Mouse (Mus musculus) lung, adult 2 months (tissue): ENCODE data around the gene Igsf21. TPM values are rescaled to one million over a fixed set of nuclear protein-coding genes. Genes with fewer than 3 reads are reported as not detected.

Experiments
- DNase-seq: peaks from one replicate; pipeline ENCODE4 v3.0.0; 2022
- H3K4me1 ChIP-seq: fragments of 200-500 bp; 2 replicates; pipeline ENCODE4 v1.6.1; 2011; ENCODE audit warnings: low read length; ENCODE audit not compliant: control insufficient read depth, insufficient read depth
- H3K4me3 ChIP-seq: fragments of 200-500 bp; replicated peaks from 2 replicates; pipeline ENCODE3; 2011; ENCODE audit warnings: low read depth, mild to moderate bottlenecking, control low read depth, low read length; ENCODE audit errors: extremely low read depth
- CTCF ChIP-seq: fragments of 200-500 bp; IDR thresholded peaks from 2 replicates; pipeline ENCODE4 v1.5.1; 2011; ENCODE audit warnings: mild to moderate bottlenecking, low read length, control low read depth; ENCODE audit not compliant: insufficient read depth
- POLR2A ChIP-seq: fragments of 200-500 bp; IDR thresholded peaks from 2 replicates; pipeline ENCODE4 v1.6.1; 2011; ENCODE audit warnings: low read depth, mild to moderate bottlenecking, control low read depth, low read length, borderline replicate concordance; ENCODE audit errors: extremely low read depth
- WGBS: fragments of 180-500 bp; shearing (Covaris S2); methylation state at CpG from one replicate; pipeline ENCODE4 v1.1.7; 2018; 5-methylcytosine and 5-hydroxymethylcytosine counted together
- polyA plus RNA-seq: library from polyadenylated mRNA; depleted of rRNA; stranded (reverse); fragments of >200 nt; gene quantifications from 2 replicates; pipeline ENCODE4 v1.2.3, GENCODE M21; 2012

Igsf21 gene
- polyA plus RNA-seq, 1 experiment, result 0.26 TPM

- 7% methylated on average over 32 of the region's 32 CpGs for WGBS
- no peak for DNase-seq
- Histone ChIP-seq H3K4me1 (no peaks in the 10 kb centered on the region), H3K4me3 (no peak overlapping the region)
- no peak for TF ChIP-seq POLR2A
- TF ChIP-seq CTCF, result no peak
Measured at GRCm38 (mm10) chr4:140108871-140109625, 137.5 kb downstream of the Igsf21 start.

- no peak for TF ChIP-seq CTCF
- TF ChIP-seq POLR2A, result no peak
- Histone ChIP-seq H3K4me1 (no peaks in the 10 kb centered on the region), H3K4me3 (no peak overlapping the region)
- DNase-seq, result no peak
- 79% methylated on average over 12 of the region's 12 CpGs for WGBS
Measured at GRCm38 (mm10) chr4:140107161-140107560, 139.4 kb downstream of the Igsf21 start.

DNA sequence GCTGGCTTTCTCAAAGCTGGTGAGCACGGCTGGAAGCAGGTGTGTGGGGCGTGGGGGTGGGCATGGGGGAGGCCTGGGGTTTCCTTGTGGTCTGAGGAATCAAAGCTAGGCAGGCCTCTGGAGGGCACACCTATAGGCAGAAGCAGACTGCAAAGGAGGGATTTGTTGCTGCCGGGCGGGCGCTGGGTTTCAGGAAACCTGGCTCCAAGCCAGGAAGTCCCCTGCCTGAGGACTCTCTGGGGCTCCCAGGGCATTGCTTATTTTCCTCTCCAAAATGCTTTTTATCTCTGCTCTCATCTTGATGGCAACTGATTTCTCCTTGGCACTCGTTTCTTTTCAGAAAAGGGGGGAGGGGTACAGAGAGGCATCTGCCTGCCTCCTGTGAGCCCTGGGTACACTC lies 141.8 kb downstream of the Igsf21 start:
- WGBS, result 9% methylated on average over 6 of the region's 6 CpGs
- H3K4me3 ChIP-seq, result no peak overlapping the region
- DNase-seq, result no peak
- no peaks in the 10 kb centered on the region for H3K4me1 ChIP-seq
- TF ChIP-seq POLR2A (no peak), CTCF (no peak)

GRCm38 (mm10) chr4:140103341-140104027 lies 143.1 kb downstream of the Igsf21 start:
- WGBS, result 4% methylated on average over 28 of the region's 28 CpGs
- H3K4me1 ChIP-seq, result no peaks in the 10 kb centered on the region
- no peak overlapping the region for H3K4me3 ChIP-seq
- TF ChIP-seq POLR2A (no peak), CTCF (no peak)
- DNase-seq, result no peak

DNA sequence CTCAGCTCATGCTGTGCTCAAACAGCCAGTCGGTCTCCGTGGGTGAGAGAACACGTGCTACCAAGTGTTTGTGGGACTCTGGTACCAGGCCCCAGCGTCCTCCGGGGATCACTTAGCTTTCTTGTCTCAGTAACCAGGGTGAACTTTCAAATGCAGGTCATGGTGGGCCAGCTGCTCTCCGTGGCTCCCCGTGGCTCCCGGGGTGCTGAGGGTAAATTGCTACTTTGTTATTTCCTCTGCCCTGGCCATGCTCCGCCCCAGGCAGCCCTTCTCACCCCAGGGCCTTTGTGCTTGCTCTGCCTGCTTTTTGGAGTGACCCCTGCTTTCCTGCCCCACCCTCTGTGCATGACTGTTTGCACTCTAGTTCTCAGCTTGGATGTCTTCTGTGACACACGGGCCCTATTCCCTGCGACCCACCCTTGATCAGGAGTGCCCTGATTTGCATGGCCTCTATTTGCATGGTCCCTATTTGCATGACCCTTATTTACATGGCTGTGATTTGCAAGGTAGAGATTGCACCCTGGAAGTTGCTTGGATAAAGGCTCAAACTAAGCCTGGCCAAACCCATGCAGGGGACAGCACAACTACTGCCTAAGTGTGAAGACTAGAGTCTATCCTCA lies 143.9 kb downstream of the Igsf21 start:
- 18% methylated on average over 11 of the region's 11 CpGs for WGBS
- TF ChIP-seq POLR2A, result no peak
- no peak for TF ChIP-seq CTCF
- H3K4me1 ChIP-seq, result no peaks in the 10 kb centered on the region

GRCm38 (mm10) chr4:140101106-140101505 lies 145.5 kb downstream of the Igsf21 start:
- TF ChIP-seq CTCF, result peak; percentile 68
- TF ChIP-seq POLR2A, result no peak
- no peak overlapping the region for H3K4me3 ChIP-seq
- peak; percentile 12 for DNase-seq
- H3K4me1 ChIP-seq, result no peaks in the 10 kb centered on the region
- 65% methylated on average over 5 of the region's 5 CpGs for WGBS

More for the DNA sequence above, 143.9 kb downstream of the Igsf21 start:
- H3K4me3 ChIP-seq, result no peak overlapping the region
- no peak for DNase-seq

DNA sequence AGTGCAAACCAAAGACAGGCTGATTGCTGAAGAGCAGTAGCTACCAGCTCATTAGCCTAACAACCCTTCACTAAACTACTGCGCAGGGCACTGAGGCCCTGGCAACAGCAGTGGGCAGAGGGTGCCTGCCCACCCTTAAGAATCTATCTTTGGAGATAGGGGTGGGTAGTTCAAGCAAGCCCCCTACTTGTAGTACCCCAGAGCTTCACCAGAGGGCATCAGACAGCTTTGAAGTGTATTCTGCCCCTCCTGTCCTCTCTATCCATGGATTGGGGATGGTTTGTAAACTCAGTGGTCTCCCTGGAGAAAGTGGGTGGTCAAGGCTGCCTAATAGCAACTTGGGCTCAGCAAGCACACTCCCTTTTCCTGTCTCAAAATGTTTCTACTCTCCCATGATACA lies 146.4 kb downstream of the Igsf21 start:
- H3K4me1 ChIP-seq, result no peaks in the 10 kb centered on the region
- TF ChIP-seq CTCF (no peak), POLR2A (no peak)
- no peak overlapping the region for H3K4me3 ChIP-seq
- WGBS, result 74% methylated on average over 1 of the region's 1 CpGs
- no peak for DNase-seq

GRCm38 (mm10) chr4:140096283-140096682 lies 150.3 kb downstream of the Igsf21 start:
- Histone ChIP-seq H3K4me3 (no peak overlapping the region), H3K4me1 (no peaks in the 10 kb centered on the region)
- no peak for DNase-seq
- WGBS, result 61% methylated on average over 2 of the region's 2 CpGs
- TF ChIP-seq POLR2A (no peak), CTCF (no peak)

DNA sequence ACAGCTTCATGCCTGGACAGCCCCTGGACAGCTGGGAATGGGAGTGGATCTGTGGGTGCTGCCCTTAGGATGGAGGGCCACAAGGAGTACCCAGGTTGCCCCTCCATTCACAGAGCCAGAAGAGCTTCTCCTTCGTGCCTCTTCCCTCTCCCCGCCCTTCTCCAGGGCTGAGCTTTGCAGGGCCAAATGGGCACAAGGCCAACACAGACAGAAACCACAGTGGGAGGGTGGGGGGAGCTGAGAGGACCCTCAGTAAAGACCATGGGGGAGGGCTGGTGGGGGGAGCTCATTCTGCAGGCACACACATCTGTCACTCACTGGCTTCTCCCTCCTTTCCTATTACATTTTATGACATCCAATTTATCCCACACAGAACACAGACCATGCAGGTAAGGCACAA lies 151.7 kb downstream of the Igsf21 start:
- no peak for TF ChIP-seq POLR2A
- TF ChIP-seq CTCF, result no peak
- 48% methylated on average over 2 of the region's 2 CpGs for WGBS

DNA sequence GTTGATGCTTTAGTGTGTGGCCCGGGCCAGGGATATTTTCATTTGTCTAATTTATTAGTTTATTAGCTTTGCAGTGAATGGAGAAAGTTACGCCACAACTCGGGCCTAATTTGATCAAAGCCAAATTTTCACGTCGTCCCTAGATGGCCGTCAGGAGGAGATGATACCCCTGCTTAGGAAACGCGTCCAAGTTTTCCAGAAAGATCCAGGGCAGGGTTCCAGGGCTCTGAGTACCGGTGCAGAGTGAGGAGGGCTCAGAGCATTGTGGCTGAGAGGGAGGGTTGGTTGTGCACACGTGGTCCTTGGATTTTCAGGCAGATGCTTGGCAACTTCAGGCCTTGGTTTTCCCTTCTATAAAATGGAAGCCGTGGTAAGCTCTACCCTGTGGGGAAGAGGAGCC lies 154.2 kb downstream of the Igsf21 start:
- no peak overlapping the region for H3K4me3 ChIP-seq
- DNase-seq, result no peak
- no peaks in the 10 kb centered on the region for H3K4me1 ChIP-seq
- 61% methylated on average over 11 of the region's 11 CpGs for WGBS
- TF ChIP-seq CTCF, result no peak

More for the DNA sequence above, 151.7 kb downstream of the Igsf21 start:
- H3K4me3 ChIP-seq, result no peak overlapping the region
- DNase-seq, result no peak
- no peaks in the 10 kb centered on the region for H3K4me1 ChIP-seq
